Mouse (Mus musculus) liver, adult 2 months (tissue): ENCODE measurements at regions not wholly inside any gene's neighbourhood (a gene's known extent, or its start where the extent isn't known, plus 50 kb on each side); places are given as distances from the start of the nearest gene placed in this dataset.

Experiments
- DNase-seq: peaks from one replicate; pipeline ENCODE4 v3.0.0-alpha.2; 2011; ENCODE audit warnings: low read depth, low spot score; ENCODE audit errors: extremely low read depth
- H3K27ac ChIP-seq: fragments of 200-500 bp; replicated peaks from 2 replicates; pipeline ENCODE4 v1.5.1; 2012; ENCODE audit warnings: low read depth, mild to moderate bottlenecking, control low read depth, inconsistent platforms, low read length; ENCODE audit not compliant: insufficient read depth
- H3K27me3 ChIP-seq: fragments of 200-500 bp; 2 replicates; pipeline ENCODE4 v1.6.1; 2012; ENCODE audit warnings: mild to moderate bottlenecking, moderate library complexity, low read length, inconsistent platforms; ENCODE audit not compliant: control insufficient read depth, insufficient read depth
- H3K36me3 ChIP-seq: fragments of 200-500 bp; 2 replicates; pipeline ENCODE4 v1.6.1; 2012; ENCODE audit warnings: low read length, inconsistent platforms; ENCODE audit not compliant: control insufficient read depth, insufficient read depth
- H3K4me1 ChIP-seq: fragments of 200-500 bp; 2 replicates; pipeline ENCODE4 v1.6.1; 2011; ENCODE audit warnings: low read length; ENCODE audit not compliant: control insufficient read depth, insufficient read depth
- H3K4me3 ChIP-seq: fragments of 200-500 bp; 2 replicates; pipeline ENCODE4 v1.5.1; 2011; ENCODE audit warnings: low read depth, mild to moderate bottlenecking, control low read depth, low read length, moderate library complexity; ENCODE audit not compliant: insufficient read depth
- H3K79me2 ChIP-seq: fragments of 200-500 bp; 2 replicates; pipeline ENCODE4 v1.6.1; 2012; ENCODE audit warnings: inconsistent platforms, mild to moderate bottlenecking, low read length, moderate library complexity; ENCODE audit not compliant: control insufficient read depth, insufficient read depth
- H3K9ac ChIP-seq: fragments of 200-500 bp; 2 replicates; pipeline ENCODE4 v1.6.1; 2012; ENCODE audit warnings: low read depth, mild to moderate bottlenecking, control low read depth, inconsistent platforms, low read length
- CTCF ChIP-seq: fragments of 200-500 bp; IDR thresholded peaks from 2 replicates; pipeline ENCODE4 v1.5.1; 2011; ENCODE audit warnings: low read depth, low read length, control low read depth
- POLR2A ChIP-seq: fragments of 200-500 bp; IDR thresholded peaks from 2 replicates; pipeline ENCODE4 v1.6.1; 2011; ENCODE audit warnings: low read length, control low read depth; ENCODE audit not compliant: insufficient read depth; ENCODE audit errors: extremely low read depth
- WGBS: fragments of 180-500 bp; shearing (Covaris S2); methylation state at CpG from one replicate; pipeline ENCODE4 v1.1.7; 2018; 5-methylcytosine and 5-hydroxymethylcytosine counted together

- H3K9ac ChIP-seq, result no peak overlapping the region
- no peaks in the 10 kb centered on the region for H3K27me3 ChIP-seq
- H3K36me3 ChIP-seq, result no peaks in the 10 kb centered on the region
- no peaks in the 10 kb centered on the region for H3K4me1 ChIP-seq
- TF ChIP-seq CTCF (no peak), POLR2A (no peak)
- no peak overlapping the region for H3K4me3 ChIP-seq
- 95% methylated on average over 2 of the region's 2 CpGs for WGBS
- DNase-seq, result no peak
- H3K79me2 ChIP-seq, result no peaks in the 10 kb centered on the region
- H3K27ac ChIP-seq, result no peak overlapping the region
Measured at GRCm38 (mm10) chr1:193583791-193584190, 213.7 kb upstream of the Camk1g start.

- no peak overlapping the region for H3K27ac ChIP-seq
- H3K79me2 ChIP-seq, result no peaks in the 10 kb centered on the region
- no peaks in the 10 kb centered on the region for H3K27me3 ChIP-seq
- no peaks in the 10 kb centered on the region for H3K36me3 ChIP-seq
- H3K9ac ChIP-seq, result no peak overlapping the region
- TF ChIP-seq CTCF (no peak), POLR2A (no peak)
- WGBS, result 78% methylated on average over 4 of the region's 4 CpGs
- H3K4me3 ChIP-seq, result no peak overlapping the region
- no peak for DNase-seq
- no peaks in the 10 kb centered on the region for H3K4me1 ChIP-seq
Measured at GRCm38 (mm10) chr1:193580393-193580792, 210.3 kb upstream of the Camk1g start.

- Histone ChIP-seq H3K4me1 (no peaks in the 10 kb centered on the region), H3K79me2 (no peaks in the 10 kb centered on the region), H3K36me3 (no peaks in the 10 kb centered on the region), H3K27me3 (no peaks in the 10 kb centered on the region), H3K27ac (no peak overlapping the region), H3K4me3 (no peak overlapping the region), H3K9ac (no peak overlapping the region)
- TF ChIP-seq CTCF (no peak), POLR2A (no peak)
- DNase-seq, result no peak
- WGBS, result 90% methylated on average over 3 of the region's 3 CpGs
Measured at GRCm38 (mm10) chr1:193579671-193580070, 209.6 kb upstream of the Camk1g start.

- TF ChIP-seq POLR2A, result no peak
- no peak for TF ChIP-seq CTCF
- Histone ChIP-seq H3K4me3 (no peak overlapping the region), H3K36me3 (no peaks in the 10 kb centered on the region), H3K4me1 (no peaks in the 10 kb centered on the region), H3K27me3 (no peaks in the 10 kb centered on the region), H3K79me2 (no peaks in the 10 kb centered on the region), H3K9ac (no peak overlapping the region), H3K27ac (no peak overlapping the region)
- DNase-seq, result peak; percentile 22
- WGBS, result 87% methylated on average over 2 of the region's 2 CpGs
Measured at GRCm38 (mm10) chr1:193578661-193579175, 208.6 kb upstream of the Camk1g start.

- no peaks in the 10 kb centered on the region for H3K4me1 ChIP-seq
- no peak for TF ChIP-seq CTCF
- no peak for TF ChIP-seq POLR2A
- no peaks in the 10 kb centered on the region for H3K79me2 ChIP-seq
- no peak overlapping the region for H3K27ac ChIP-seq
- DNase-seq, result no peak
- WGBS, result 72% methylated on average over 2 of the region's 2 CpGs
- no peak overlapping the region for H3K4me3 ChIP-seq
- H3K27me3 ChIP-seq, result no peaks in the 10 kb centered on the region
- no peaks in the 10 kb centered on the region for H3K36me3 ChIP-seq
- H3K9ac ChIP-seq, result no peak overlapping the region
Measured at GRCm38 (mm10) chr1:193577821-193578220, 207.7 kb upstream of the Camk1g start.

- TF ChIP-seq CTCF (peak; percentile 83), POLR2A (no peak)
- H3K4me1 ChIP-seq, result no peaks in the 10 kb centered on the region
Measured at GRCm38 (mm10) chr1:193575986-193576713, 206.1 kb upstream of the Camk1g start.

More at GRCm38 (mm10) chr1:193575986-193576713, 206.1 kb upstream of the Camk1g start:
- 14% methylated on average over 12 of the region's 12 CpGs for WGBS
- H3K9ac ChIP-seq, result no peak overlapping the region
- H3K27ac ChIP-seq, result no peak overlapping the region
- no peaks in the 10 kb centered on the region for H3K79me2 ChIP-seq
- H3K27me3 ChIP-seq, result no peaks in the 10 kb centered on the region
- no peaks in the 10 kb centered on the region for H3K36me3 ChIP-seq
- no peak overlapping the region for H3K4me3 ChIP-seq
- peak; percentile 60 for DNase-seq
